Mouse (Mus musculus) liver, postnatal 0 days (tissue): ENCODE measurements around the gene Tatdn2. TPM values are rescaled to one million over a fixed set of nuclear protein-coding genes. Genes with fewer than 3 reads are reported as not detected.

Source experiments
- ATAC-seq: fragments of 200-750 bp; cut with Nextera tagmentation; 2 replicates; pipeline ENCODE4 v1.8.0; 2017; ENCODE audit warnings: mild to moderate bottlenecking, moderate library complexity
- DNase-seq: peaks from one replicate; pipeline ENCODE4 v3.0.0-alpha.2; 2016
- H3K27ac ChIP-seq: fragments of 300-500 bp; sonication (generic); 2 replicates; pipeline ENCODE4 v1.5.1; 2014; ENCODE audit warnings: antibody characterized with exemption, moderate library complexity, mild to moderate bottlenecking, low read depth
- H3K27me3 ChIP-seq: fragments of 300-500 bp; sonication (generic); 2 replicates; pipeline ENCODE4 v1.6.1; 2014; ENCODE audit warnings: low read length, control low read depth, mixed read lengths; ENCODE audit not compliant: insufficient read depth
- H3K36me3 ChIP-seq: fragments of 300-500 bp; sonication (generic); replicated peaks from 2 replicates; pipeline ENCODE4 v1.6.1; 2014; ENCODE audit warnings: mild to moderate bottlenecking, control low read depth, low read length, moderate library complexity, mixed read lengths; ENCODE audit not compliant: insufficient read depth
- H3K4me1 ChIP-seq: fragments of 300-500 bp; sonication (generic); 2 replicates; pipeline ENCODE4 v1.6.1; 2014; ENCODE audit warnings: antibody characterized with exemption, mild to moderate bottlenecking, control low read depth; ENCODE audit not compliant: insufficient read depth
- H3K4me2 ChIP-seq: fragments of 300-500 bp; sonication (generic); 2 replicates; pipeline ENCODE4 v1.6.1; 2014; ENCODE audit warnings: low read depth, mild to moderate bottlenecking, low read length, moderate library complexity, mixed read lengths
- H3K4me3 ChIP-seq: fragments of 300-500 bp; sonication (generic); 2 replicates; pipeline ENCODE4 v1.5.1; 2014; ENCODE audit warnings: low read depth, low read length
- H3K9ac ChIP-seq: fragments of 300-500 bp; sonication (generic); replicated peaks from 2 replicates; pipeline ENCODE4 v1.6.1; 2014; ENCODE audit warnings: mild to moderate bottlenecking, moderate library complexity
- H3K9me3 ChIP-seq: fragments of 300-500 bp; sonication (generic); 2 replicates; pipeline ENCODE4 v1.6.1; 2016; ENCODE audit warnings: mild to moderate bottlenecking, control low read depth, low read length, mixed read lengths
- CTCF ChIP-seq: sonication (generic); IDR thresholded peaks from 2 replicates; pipeline ENCODE4 v1.5.1; 2016; ENCODE audit warnings: antibody characterized with exemption, low read depth
- EP300 ChIP-seq: IDR thresholded peaks from 2 replicates; pipeline ENCODE4 v1.6.1; 2016; ENCODE audit warnings: antibody characterized with exemption, low read depth, mild to moderate bottlenecking
- WGBS: fragments of 180-500 bp; shearing (Covaris S2); extraction: QIAGEN DNeasy Blood & Tissue Kit; methylation state at CpG from one replicate; pipeline ENCODE4 v1.1.7; 2014; ENCODE audit not compliant: insufficient replicate concordance; 5-methylcytosine and 5-hydroxymethylcytosine counted together
- polyA plus RNA-seq: library from polyadenylated mRNA; unstranded; fragments of >200 nt; fragmentation: Nextera tagmentation; extraction: Ambion mirVana; gene quantifications from 2 replicates; pipeline ENCODE4 v1.2.1, GENCODE M21; 2015

Tatdn2 gene
- polyA plus RNA-seq: 0.62 and 0.83 TPM in 2 replicates

DNA sequence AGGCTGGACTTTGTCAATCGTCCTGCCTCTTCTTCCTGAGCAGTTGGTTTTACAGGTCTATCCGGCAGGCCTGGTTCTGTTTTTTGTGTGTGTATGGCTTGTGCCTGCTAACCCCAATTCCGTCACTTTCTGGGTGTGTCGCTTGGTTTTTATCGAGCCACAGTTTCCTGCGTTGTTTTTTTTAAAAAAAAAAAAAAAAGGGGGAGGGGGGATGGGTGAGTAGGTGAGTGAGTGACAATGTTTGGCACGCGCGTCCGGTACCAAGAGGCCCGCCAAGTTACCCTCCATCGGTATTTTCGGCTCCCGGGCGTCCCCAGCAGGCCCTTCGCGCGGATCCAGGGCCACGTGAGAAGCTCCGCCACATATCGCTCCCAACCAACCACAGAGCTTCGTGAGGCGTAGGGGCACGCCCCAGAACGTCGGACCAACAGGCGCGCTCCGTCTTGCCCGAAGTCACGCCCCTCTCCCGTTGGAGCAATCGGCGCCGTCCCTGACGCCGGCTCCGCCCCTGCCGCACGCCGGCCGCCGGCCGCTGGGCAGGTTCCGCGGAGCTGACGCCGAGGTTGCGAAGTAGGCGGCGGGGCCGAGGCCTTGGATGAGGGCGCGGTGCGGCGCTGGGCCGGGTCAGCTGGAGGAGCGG is at the start of gene Tatdn2:
Gene Tatdn2, plus strand, starts transcription at position 469 of the 640 bp plus-strand sequence.
- Histone ChIP-seq H3K4me3 (peak within 1 kb of the TSS; percentile 81), H3K27me3 (no peaks in the 10 kb centered on the region), H3K4me1 (peaks cover 48% of the 10 kb centered on the region), H3K4me2 (peak within 1 kb of the TSS; percentile 98), H3K36me3 (peaks cover 25% of the 10 kb centered on the region), H3K9ac (peak within 1 kb of the TSS; percentile 85), H3K9me3 (no peaks in the 10 kb centered on the region), H3K27ac (peak within 1 kb of the TSS; percentile 99)
- DNase-seq (peak; percentile 97), ATAC-seq (peak; percentile 95)
- under 1% methylated on average over 50 of the region's 58 CpGs for WGBS
- TF ChIP-seq CTCF (peak; percentile 41), EP300 (peak; percentile 67; the same call in 1 of the 2 replicates)

DNA sequence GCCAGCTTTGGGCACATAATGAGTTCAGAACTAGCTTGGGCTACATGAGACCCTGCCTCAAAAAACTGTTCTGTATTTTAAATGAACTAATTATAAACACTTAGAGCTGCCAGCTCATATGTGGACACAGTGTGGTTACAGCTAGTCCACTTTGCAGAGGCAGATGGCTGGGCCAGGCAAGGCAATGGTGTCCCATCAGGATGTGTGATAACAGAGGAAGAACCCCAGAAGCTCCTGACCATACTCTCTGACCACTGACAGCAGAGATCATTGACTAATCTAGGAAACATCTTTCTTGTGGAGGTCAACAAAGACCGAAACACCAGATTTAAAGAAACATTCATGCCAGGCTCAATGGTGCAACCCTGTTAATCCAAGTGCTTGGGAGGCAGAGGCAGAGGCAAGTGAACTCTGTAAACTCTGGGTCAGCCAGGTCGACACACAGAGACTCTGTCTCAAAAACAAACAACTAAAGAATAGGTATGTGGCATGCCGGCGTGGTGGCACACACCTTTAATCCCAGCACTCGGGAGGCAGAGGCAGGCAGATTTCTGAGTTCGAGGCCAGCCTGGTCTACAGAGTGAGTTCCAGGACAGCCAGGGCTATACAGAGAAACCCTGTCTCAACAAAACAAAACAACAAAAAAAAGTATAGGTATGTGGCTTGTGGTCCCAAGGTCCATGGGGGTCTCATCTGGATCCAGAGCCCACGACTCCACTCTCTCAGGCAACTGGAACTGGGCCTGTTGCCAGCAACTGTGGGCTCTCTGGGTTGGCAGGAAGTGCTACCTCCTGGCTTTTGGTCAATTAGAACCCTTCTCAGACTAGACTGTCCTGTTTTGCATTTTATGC is 47.3 kb upstream of the Tatdn2 start:
- WGBS: 48% methylated on average over 7 of the region's 7 CpGs
- H3K36me3 ChIP-seq: peaks cover 11% of the 10 kb centered on the region
- peak overlapping the region; percentile 45 for H3K27ac ChIP-seq
- no peaks in the 10 kb centered on the region for H3K27me3 ChIP-seq
- H3K4me3 ChIP-seq: no peak overlapping the region
- no peak overlapping the region for H3K4me2 ChIP-seq
- H3K9ac ChIP-seq: no peak overlapping the region
- ATAC-seq: peak; percentile 62
- H3K9me3 ChIP-seq: no peaks in the 10 kb centered on the region
- DNase-seq: peak; percentile 22
- peaks cover 39% of the 10 kb centered on the region for H3K4me1 ChIP-seq
- no peak for TF ChIP-seq CTCF
- TF ChIP-seq EP300: no peak; the same call in 1 of the 2 replicates

DNA sequence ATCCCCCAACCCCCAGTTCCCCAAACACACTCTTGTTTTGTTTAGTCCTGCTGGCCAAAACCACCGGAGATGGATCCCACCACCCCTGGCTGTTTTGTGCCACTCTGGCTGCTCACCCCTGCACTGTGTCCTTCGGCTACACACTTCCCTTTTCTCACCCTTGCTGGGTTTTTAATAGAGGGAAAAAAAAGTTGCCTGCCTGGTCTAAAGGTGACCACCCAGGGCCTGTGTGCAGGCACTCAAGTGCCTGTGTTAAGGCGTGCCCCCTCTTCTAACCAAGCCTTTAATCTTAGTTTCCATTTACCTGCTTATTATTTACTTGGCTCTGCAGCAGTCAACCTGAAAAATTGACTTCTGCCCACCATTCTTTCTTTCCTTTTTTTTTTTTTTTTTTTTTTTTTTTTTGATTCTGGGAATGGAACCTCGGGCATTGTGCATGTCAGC is 46.6 kb upstream of the Tatdn2 start:
- Histone ChIP-seq H3K4me1 (peaks cover 37% of the 10 kb centered on the region), H3K27ac (peak overlapping the region; percentile 45; the same call in 1 of the 2 replicates), H3K27me3 (no peaks in the 10 kb centered on the region), H3K4me3 (no peak overlapping the region), H3K9me3 (no peaks in the 10 kb centered on the region), H3K9ac (no peak overlapping the region), H3K4me2 (no peak overlapping the region), H3K36me3 (peaks cover 11% of the 10 kb centered on the region)
- DNase-seq: no peak
- 44% methylated on average over 4 of the region's 4 CpGs for WGBS
- TF ChIP-seq CTCF (no peak), EP300 (no peak)
- ATAC-seq: no peak

DNA sequence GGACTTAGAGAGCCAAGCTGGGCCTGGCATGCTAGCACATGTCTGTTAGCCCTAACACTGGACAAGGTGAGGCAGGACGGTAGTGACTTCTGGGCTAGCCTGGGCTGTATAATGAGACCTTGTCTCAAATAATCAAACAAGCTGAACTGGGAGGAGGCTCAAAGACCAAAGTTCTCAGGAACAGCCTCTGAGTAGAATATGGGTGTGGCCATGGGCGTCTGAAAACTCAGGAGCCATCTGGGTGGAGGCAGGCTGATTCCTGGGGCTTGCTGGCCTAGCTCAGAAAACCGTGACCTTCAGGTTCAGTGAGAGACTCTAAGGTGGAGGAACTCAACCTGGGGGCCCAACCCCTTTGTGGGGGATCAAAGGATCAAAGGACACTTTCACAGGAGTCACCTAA is 45.2 kb upstream of the Tatdn2 start:
- H3K9ac ChIP-seq: no peak overlapping the region
- H3K9me3 ChIP-seq: no peaks in the 10 kb centered on the region
- WGBS: 49% methylated on average over 3 of the region's 3 CpGs
- no peak overlapping the region for H3K27ac ChIP-seq
- ATAC-seq: no peak
- H3K4me1 ChIP-seq: peaks cover 33% of the 10 kb centered on the region
- DNase-seq: no peak
- peaks cover 11% of the 10 kb centered on the region for H3K36me3 ChIP-seq
- TF ChIP-seq EP300: no peak
- TF ChIP-seq CTCF: no peak
- no peak overlapping the region for H3K4me2 ChIP-seq
- H3K4me3 ChIP-seq: no peak overlapping the region
- H3K27me3 ChIP-seq: no peaks in the 10 kb centered on the region

DNA sequence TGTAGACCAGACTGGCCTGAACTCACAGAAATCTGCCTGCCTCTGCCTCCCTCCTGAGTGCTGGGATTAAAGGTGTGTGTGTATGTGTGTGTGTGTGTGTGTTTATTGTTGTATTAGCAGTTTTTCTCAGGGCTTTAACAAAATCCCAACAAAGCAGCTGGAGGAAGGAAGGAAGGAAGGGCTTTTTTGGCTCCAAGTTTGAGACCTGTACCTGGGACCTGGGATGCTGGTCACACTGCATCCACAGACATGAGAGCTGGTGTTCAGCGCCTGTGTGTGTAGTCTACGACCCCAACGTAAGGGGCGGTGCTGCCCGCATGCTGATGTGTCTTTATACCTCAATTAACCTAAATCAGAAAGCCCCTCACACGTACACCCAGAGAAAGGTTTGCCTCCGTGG is 43.3 kb upstream of the Tatdn2 start:
- H3K4me3 ChIP-seq: no peak overlapping the region
- TF ChIP-seq EP300: no peak
- TF ChIP-seq CTCF: no peak
- no peaks in the 10 kb centered on the region; the same call in 1 of the 2 replicates for H3K36me3 ChIP-seq
- WGBS: 84% methylated on average over 7 of the region's 7 CpGs
- DNase-seq: no peak
- H3K27me3 ChIP-seq: no peaks in the 10 kb centered on the region
- H3K27ac ChIP-seq: peak overlapping the region; percentile 55; the same call in 1 of the 2 replicates
- H3K4me2 ChIP-seq: no peak overlapping the region
- H3K9ac ChIP-seq: no peak overlapping the region
- ATAC-seq: no peak
- H3K9me3 ChIP-seq: no peaks in the 10 kb centered on the region
- H3K4me1 ChIP-seq: peaks cover 46% of the 10 kb centered on the region

DNA sequence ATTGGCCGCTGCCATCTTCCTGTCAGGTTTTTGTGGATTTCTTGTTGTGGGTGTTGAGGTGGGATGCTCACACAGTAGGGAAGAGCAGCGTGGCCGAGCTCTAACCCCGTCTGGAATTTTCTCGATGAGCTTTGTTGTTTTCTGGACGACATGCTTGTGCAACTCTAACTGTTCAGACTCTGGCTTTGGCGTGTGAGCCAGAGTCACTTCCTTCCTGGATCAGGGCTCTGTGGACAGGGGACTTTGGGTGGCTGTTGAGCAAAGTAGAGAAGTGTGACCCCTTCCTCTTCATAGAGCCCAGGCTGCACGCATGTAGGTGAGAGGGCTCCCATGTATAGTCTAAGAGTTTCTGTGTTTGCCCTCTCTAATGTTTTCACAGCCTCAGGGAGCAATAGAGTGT is 42.7 kb upstream of the Tatdn2 start:
- no peaks in the 10 kb centered on the region for H3K27me3 ChIP-seq
- no peaks in the 10 kb centered on the region; the same call in 1 of the 2 replicates for H3K36me3 ChIP-seq
- no peak overlapping the region for H3K9ac ChIP-seq
- 38% methylated on average over 8 of the region's 8 CpGs for WGBS
- H3K4me3 ChIP-seq: no peak overlapping the region
- peak overlapping the region; percentile 55 for H3K27ac ChIP-seq
- TF ChIP-seq CTCF (no peak), EP300 (no peak)
- ATAC-seq: peak; percentile 6; the same call in 1 of the 2 replicates
- no peaks in the 10 kb centered on the region for H3K9me3 ChIP-seq
- H3K4me2 ChIP-seq: 0 out of 2 replicates have a peak overlapping the region, but pooled peaks have one; percentile 0
- DNase-seq: no peak
- H3K4me1 ChIP-seq: peaks cover 46% of the 10 kb centered on the region
